Mouse (Mus musculus) hindbrain, postnatal 0 days (tissue): ENCODE data around the gene Nell1. TPM values are rescaled to one million over a fixed set of nuclear protein-coding genes. Genes with fewer than 3 reads are reported as not detected.

ENCODE experiments used
- ATAC-seq: fragments of 200-750 bp; cut with Nextera tagmentation; 2 replicates; pipeline ENCODE4 v1.8.0; 2017; ENCODE audit warnings: mild to moderate bottlenecking, moderate TSS enrichment, moderate library complexity
- DNase-seq: peaks from one replicate; pipeline ENCODE4 v3.0.0-alpha.2; 2015; ENCODE audit warnings: low spot score
- H3K27ac ChIP-seq: fragments of 300-500 bp; sonication (generic); 2 replicates; pipeline ENCODE4 v1.5.1; 2014; ENCODE audit warnings: mild to moderate bottlenecking
- H3K27me3 ChIP-seq: fragments of 300-500 bp; sonication (generic); 2 replicates; pipeline ENCODE4 v1.6.1; 2014; ENCODE audit warnings: low read length, mixed read lengths; ENCODE audit not compliant: insufficient read depth
- H3K36me3 ChIP-seq: fragments of 300-500 bp; sonication (generic); 2 replicates; pipeline ENCODE4 v1.6.1; 2014; ENCODE audit warnings: low read length, mixed read lengths; ENCODE audit not compliant: insufficient read depth
- H3K4me1 ChIP-seq: fragments of 300-500 bp; sonication (generic); 2 replicates; pipeline ENCODE4 v1.6.1; 2014; ENCODE audit warnings: antibody characterized with exemption, low read length, mixed read lengths; ENCODE audit not compliant: insufficient read depth
- H3K4me2 ChIP-seq: fragments of 300-500 bp; sonication (generic); 2 replicates; pipeline ENCODE4 v1.6.1; 2014; ENCODE audit warnings: low read depth, mild to moderate bottlenecking, low read length, moderate library complexity, mixed read lengths
- H3K4me3 ChIP-seq: fragments of 300-500 bp; sonication (generic); 2 replicates; pipeline ENCODE4 v1.5.1; 2014; ENCODE audit warnings: low read length
- H3K9ac ChIP-seq: fragments of 300-500 bp; sonication (generic); replicated peaks from 2 replicates; pipeline ENCODE4 v1.6.1; 2014; ENCODE audit warnings: mild to moderate bottlenecking, low read length, moderate library complexity, mixed read lengths
- H3K9me3 ChIP-seq: fragments of 300-500 bp; sonication (generic); 2 replicates; pipeline ENCODE4 v1.6.1; 2016; ENCODE audit warnings: low read length, mixed read lengths
- CTCF ChIP-seq: IDR thresholded peaks from 2 replicates; pipeline ENCODE4 v1.5.1; 2016; ENCODE audit warnings: antibody characterized with exemption, control low read depth, low read depth
- WGBS: fragments of 180-500 bp; shearing (Covaris S2); extraction: QIAGEN DNeasy Blood & Tissue Kit; methylation state at CpG from one replicate; pipeline ENCODE4 v1.1.7; 2014; 5-methylcytosine and 5-hydroxymethylcytosine counted together
- polyA plus RNA-seq: library from polyadenylated mRNA; unstranded; fragments of >200 nt; fragmentation: Nextera tagmentation; extraction: Ambion mirVana; gene quantifications from 2 replicates; pipeline ENCODE4 v1.2.1, GENCODE M21; 2015
- total RNA-seq: library from RNA; depleted of rRNA; stranded (reverse); fragments of >200 nt; gene quantifications from 2 replicates; pipeline ENCODE4 v1.2.3, GENCODE M21; 2014; rRNA removed

Gene Nell1
- total and polyA plus RNA-seq, 2 experiments from 2014 or later: 37.8 to 66.4 TPM

DNA sequence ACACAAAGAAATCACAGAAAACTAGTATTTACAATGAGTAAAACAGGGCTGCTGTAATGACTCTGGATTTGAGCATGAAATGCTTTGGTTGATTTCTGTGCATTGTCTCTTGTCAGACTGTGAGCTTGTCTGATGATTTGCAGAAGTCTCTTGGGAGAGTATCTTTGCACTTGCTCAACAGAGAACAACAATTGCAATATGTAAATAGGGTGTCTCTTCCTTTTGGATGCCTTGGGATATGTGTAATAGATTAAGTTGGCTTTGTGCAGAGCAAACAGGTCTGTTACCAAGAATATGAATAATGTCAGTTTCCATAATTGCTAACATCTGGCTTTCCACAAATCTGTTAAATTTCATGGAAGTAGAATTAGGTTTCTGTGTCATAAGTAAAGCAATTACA is 868.0 kb downstream of the Nell1 start:
- Histone ChIP-seq H3K27me3 (no peaks in the 10 kb centered on the region), H3K36me3 (no peaks in the 10 kb centered on the region), H3K9ac (no peak overlapping the region), H3K27ac (no peak overlapping the region), H3K4me3 (no peak overlapping the region), H3K9me3 (no peaks in the 10 kb centered on the region), H3K4me2 (no peak overlapping the region), H3K4me1 (no peaks in the 10 kb centered on the region)
- no peak for TF ChIP-seq CTCF
- ATAC-seq (no peak), DNase-seq (no peak)

DNA sequence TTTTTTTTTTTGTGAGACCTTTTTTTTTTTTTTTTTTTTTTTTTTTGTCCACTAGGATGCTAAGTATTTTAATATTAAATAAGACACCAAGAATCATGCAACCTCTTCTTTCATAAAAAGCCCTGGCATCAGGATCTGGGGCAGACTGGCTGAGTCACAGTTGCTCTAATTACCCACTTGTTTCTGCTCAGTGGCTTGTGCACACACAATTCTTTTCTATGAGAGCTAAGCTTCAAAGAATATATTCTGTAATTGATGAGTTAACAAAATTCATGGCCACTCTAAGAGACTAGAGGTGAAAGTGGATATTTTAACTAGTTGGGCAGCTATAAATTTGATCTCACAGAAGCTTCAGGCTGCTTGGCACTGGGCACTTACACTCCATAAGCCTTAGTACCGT is 873.3 kb downstream of the Nell1 start:
- no peaks in the 10 kb centered on the region for H3K4me1 ChIP-seq
- DNase-seq: no peak
- no peak overlapping the region for H3K9ac ChIP-seq
- TF ChIP-seq CTCF: no peak
- no peak overlapping the region for H3K4me2 ChIP-seq
- no peaks in the 10 kb centered on the region for H3K27me3 ChIP-seq
- no peaks in the 10 kb centered on the region for H3K36me3 ChIP-seq
- H3K9me3 ChIP-seq: no peaks in the 10 kb centered on the region
- ATAC-seq: no peak
- 80% methylated on average over 1 of the region's 1 CpGs for WGBS
- no peak overlapping the region for H3K4me3 ChIP-seq
- H3K27ac ChIP-seq: no peak overlapping the region

DNA sequence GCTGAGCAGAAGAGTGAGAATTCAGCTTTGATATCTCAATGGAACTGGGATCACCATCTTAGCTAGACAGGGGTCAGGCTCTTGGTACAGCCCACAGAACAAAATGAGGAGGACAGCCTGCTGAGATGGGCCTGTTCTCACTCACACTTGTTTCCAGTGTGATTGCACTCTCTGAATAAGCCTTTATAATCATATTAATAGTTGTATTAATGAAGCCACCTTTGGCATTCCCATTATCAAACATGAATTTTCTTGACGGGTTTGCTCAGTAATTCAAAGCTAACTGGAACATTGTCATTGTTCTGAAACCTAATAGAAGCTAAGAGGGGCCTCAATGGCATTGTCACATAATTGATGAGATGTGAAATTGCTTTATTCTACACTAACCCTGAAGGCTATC is 875.6 kb downstream of the Nell1 start:
- DNase-seq (no peak), ATAC-seq (no peak)
- Histone ChIP-seq H3K27me3 (no peaks in the 10 kb centered on the region), H3K9ac (no peak overlapping the region), H3K4me2 (no peak overlapping the region), H3K36me3 (no peaks in the 10 kb centered on the region), H3K4me1 (no peaks in the 10 kb centered on the region), H3K9me3 (no peaks in the 10 kb centered on the region), H3K27ac (no peak overlapping the region), H3K4me3 (no peak overlapping the region)
- no peak for TF ChIP-seq CTCF
- 17% methylated on average over 1 of the region's 1 CpGs for WGBS

DNA sequence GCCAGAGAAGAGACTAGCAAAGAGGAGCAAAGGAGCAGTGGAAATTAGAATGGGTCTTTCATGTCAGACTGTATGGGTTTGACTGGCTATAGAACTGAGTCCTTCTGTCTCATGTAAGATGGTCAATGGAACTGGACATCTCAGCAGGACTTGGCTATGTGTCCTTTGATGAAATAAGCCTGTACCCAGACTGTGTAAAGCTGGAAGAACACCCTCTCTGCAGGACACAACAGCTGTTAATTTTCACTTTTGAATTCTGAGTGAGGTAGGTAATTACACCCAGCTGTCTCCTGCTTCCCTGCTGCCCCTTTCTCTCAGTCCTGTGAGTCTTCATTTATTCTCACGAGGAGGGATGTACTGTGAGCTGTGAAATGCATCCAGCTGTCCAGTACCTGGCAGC is 895.5 kb downstream of the Nell1 start:
- Histone ChIP-seq H3K36me3 (no peaks in the 10 kb centered on the region), H3K4me2 (no peak overlapping the region), H3K27me3 (no peaks in the 10 kb centered on the region), H3K27ac (no peak overlapping the region), H3K4me3 (no peak overlapping the region), H3K9me3 (no peaks in the 10 kb centered on the region), H3K9ac (no peak overlapping the region), H3K4me1 (no peaks in the 10 kb centered on the region)
- no peak for TF ChIP-seq CTCF
- WGBS: 10% methylated on average over 1 of the region's 1 CpGs
- DNase-seq (peak; percentile 63), ATAC-seq (peak; percentile 76)

DNA sequence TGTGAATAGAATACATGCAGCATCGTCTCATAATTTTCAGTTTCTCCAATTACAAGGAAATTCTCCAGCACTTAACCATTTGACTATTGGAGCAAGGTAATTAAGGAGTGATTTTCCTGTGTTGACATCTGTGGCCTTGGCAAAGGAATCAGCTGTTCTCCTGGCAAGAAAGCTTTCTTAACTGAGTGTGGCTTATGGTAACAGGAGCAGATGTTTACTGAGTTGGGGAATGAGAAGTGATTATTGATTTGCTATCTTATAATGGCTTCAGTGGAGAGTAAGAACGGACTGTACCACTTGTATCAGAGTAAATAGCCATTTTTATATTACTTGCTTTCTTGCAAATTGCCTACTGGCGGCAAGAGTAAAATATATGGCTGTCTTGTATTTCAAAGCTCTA is 913.0 kb downstream of the Nell1 start:
- H3K9me3 ChIP-seq: no peaks in the 10 kb centered on the region
- H3K4me2 ChIP-seq: no peak overlapping the region
- DNase-seq (peak; percentile 38), ATAC-seq (no peak)
- H3K36me3 ChIP-seq: no peaks in the 10 kb centered on the region
- H3K4me3 ChIP-seq: no peak overlapping the region
- no peak for TF ChIP-seq CTCF
- H3K27me3 ChIP-seq: no peaks in the 10 kb centered on the region
- no peaks in the 10 kb centered on the region for H3K4me1 ChIP-seq
- WGBS: 53% methylated on average over 3 of the region's 3 CpGs
- H3K27ac ChIP-seq: no peak overlapping the region
- H3K9ac ChIP-seq: no peak overlapping the region

DNA sequence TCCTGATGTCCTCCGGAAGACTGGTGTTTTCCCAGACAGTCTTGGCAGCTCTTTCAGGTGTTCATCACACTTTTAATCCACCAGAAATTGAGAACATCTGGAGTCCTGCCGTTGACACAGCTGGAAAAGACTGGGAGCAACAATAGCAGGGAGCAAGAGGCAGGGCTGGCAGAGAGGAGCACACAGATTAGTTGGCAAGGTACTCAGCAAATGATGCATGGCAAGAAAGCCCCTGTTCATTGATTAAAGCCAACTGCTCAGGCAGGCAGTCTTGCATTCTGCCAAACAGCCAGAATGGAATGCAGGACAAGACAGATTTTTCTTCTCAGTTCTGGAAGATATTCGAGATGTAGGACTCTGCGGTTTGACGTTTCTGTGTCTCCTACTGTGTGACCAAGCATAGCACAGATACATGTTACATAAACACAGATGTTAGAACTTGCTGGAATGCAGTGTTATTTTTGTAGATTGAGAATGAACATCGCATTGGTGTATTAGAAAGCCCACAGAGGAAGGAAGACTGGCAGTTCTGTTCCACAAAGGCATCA is 925.0 kb downstream of the Nell1 start:
- H3K4me2 ChIP-seq: no peak overlapping the region
- no peaks in the 10 kb centered on the region for H3K36me3 ChIP-seq
- no peaks in the 10 kb centered on the region for H3K4me1 ChIP-seq
- ATAC-seq (0 out of 2 replicates have a peak, but pooled peaks have one; percentile 35), DNase-seq (peak; percentile 56)
- no peak for TF ChIP-seq CTCF
- no peak overlapping the region for H3K27ac ChIP-seq
- H3K4me3 ChIP-seq: no peak overlapping the region
- no peaks in the 10 kb centered on the region for H3K9me3 ChIP-seq
- H3K9ac ChIP-seq: no peak overlapping the region
- 39% methylated on average over 6 of the region's 6 CpGs for WGBS
- H3K27me3 ChIP-seq: no peaks in the 10 kb centered on the region

Other genes starting within 250 kb of the Nell1 start
- gene Htatip2, start 215.7 kb upstream of the Nell1 start, total RNA-seq: 1.5 TPM in 1 of 2 replicates, not detected in the other
- 7.1 and 8.5 TPM in 2 replicates for gene Htatip2, start 215.7 kb upstream of the Nell1 start, polyA plus RNA-seq
- 51.2 and 53.2 TPM in 2 replicates for gene Prmt3, start 196.5 kb upstream of the Nell1 start, total RNA-seq
- 40.4 and 42.0 TPM in 2 replicates for gene Prmt3, start 196.5 kb upstream of the Nell1 start, polyA plus RNA-seq
- gene Slc6a5, start 64.7 kb upstream of the Nell1 start, total RNA-seq: 49.6 and 57.2 TPM in 2 replicates
- gene Slc6a5, start 64.7 kb upstream of the Nell1 start, polyA plus RNA-seq: 9.8 and 10.9 TPM in 2 replicates